ENCODE assay signal across 18 mouse cellular contexts in genomic region chr9:88342241-88342640, GRCm38 (mm10).
"Had no signal": no experiment of that assay in that cellular context is flagged by ENCODE, and none has a peak within 500 bp of the region (broad histone marks: within the 10 kb centered on the region; RNA-seq: fewer than 3 reads in every experiment).

No protein-coding gene starts in this region.

- H3K9me3 ChIP-seq: lung, embryonic 15.5 days; midbrain, embryonic 10.5 days; midbrain, embryonic 12.5 days; neural tube, embryonic 13.5 days; neural tube, embryonic 15.5 days; stomach, embryonic 15.5 days had no signal

- H3K36me3 ChIP-seq: lung, embryonic 15.5 days; midbrain, embryonic 10.5 days; midbrain, embryonic 12.5 days; neural tube, embryonic 13.5 days; neural tube, embryonic 15.5 days; stomach, embryonic 15.5 days had no signal

- ATAC-seq: liver, postnatal 0 days; midbrain, embryonic 16.5 days had no signal

- H3K27ac ChIP-seq: lung, embryonic 15.5 days; midbrain, embryonic 10.5 days; midbrain, embryonic 12.5 days; neural tube, embryonic 13.5 days; neural tube, embryonic 15.5 days; stomach, embryonic 15.5 days; stomach, postnatal 0 days had no signal

- H3K4me1 ChIP-seq: lung, embryonic 15.5 days; midbrain, embryonic 12.5 days; neural tube, embryonic 13.5 days; neural tube, embryonic 15.5 days; stomach, embryonic 15.5 days had no signal

- H3K4me2 ChIP-seq: lung, embryonic 15.5 days; midbrain, embryonic 12.5 days; neural tube, embryonic 13.5 days; neural tube, embryonic 15.5 days; stomach, embryonic 15.5 days had no signal

- H3K27me3 ChIP-seq: lung, embryonic 15.5 days; midbrain, embryonic 12.5 days; neural tube, embryonic 13.5 days; neural tube, embryonic 15.5 days; stomach, embryonic 15.5 days had no signal

- H3K4me3 ChIP-seq: lung, embryonic 15.5 days; midbrain, embryonic 10.5 days; midbrain, embryonic 12.5 days; myocyte; neural tube, embryonic 13.5 days; neural tube, embryonic 15.5 days; stomach, embryonic 15.5 days had no signal

- H3K9ac ChIP-seq: liver, postnatal 0 days; lung, embryonic 15.5 days; midbrain, embryonic 12.5 days; neural tube, embryonic 13.5 days; neural tube, embryonic 15.5 days; stomach, embryonic 15.5 days had no signal

- DNase-seq: liver, postnatal 0 days; lung, adult 2 months; lung, postnatal 10 days; lung, postnatal 4 days; midbrain, embryonic 14.5 days; right cerebral cortex, postnatal 14 days; thymus, adult 2 months; thymus, postnatal 25 days; thymus, postnatal 4 days had no signal
